Mouse (Mus musculus): ENCODE data around the gene Cyp4f39. TPM values are rescaled to one million over a fixed set of nuclear protein-coding genes. Genes with fewer than 3 reads are reported as not detected.

Cyp4f39 gene
- total RNA-seq (2015; ENCODE audit: low replicate concordance) (4.3 TPM in 1 of 2 replicates, not detected in the other), total RNA-seq (2017; ENCODE audit: low replicate concordance) (1.5 TPM in 1 of 2 replicates, not detected in the other)

- ATAC-seq (replicated peaks; ENCODE audit: low FRiP score, poor library complexity, severe bottlenecking) = peak; percentile 79
These were observed at the start of gene Cyp4f39 for GRCm38 (mm10) chr17:32452482-32452881. Cyp4f39 (plus strand) TSS chr17:32452723.

DNA sequence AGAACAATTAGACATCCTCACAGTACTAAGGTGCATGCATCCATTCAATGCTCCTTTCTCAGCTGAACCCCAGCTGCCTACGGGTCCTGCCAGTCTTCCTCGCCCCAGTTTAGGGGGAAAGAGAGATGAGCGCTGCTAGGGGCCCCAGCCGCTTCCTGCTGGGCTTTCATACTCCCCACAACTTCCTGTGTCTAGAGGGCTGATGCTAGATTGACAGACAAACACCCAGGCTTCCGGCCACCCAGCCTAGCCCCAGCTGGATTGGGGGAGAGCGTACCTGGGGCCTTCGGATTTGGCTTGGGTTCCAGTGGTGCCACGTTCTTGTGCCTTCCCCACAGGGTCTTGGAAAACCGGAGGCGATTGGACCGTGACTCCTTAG is 49.8 kb upstream of the Cyp4f39 start:
- ATAC-seq (replicated peaks; ENCODE audit: low FRiP score, poor library complexity, severe bottlenecking) = 0 out of 2 replicates have a peak, but pooled peaks have one; percentile 18

- ATAC-seq (replicated peaks; ENCODE audit: low FRiP score, poor library complexity, severe bottlenecking) = 0 out of 2 replicates have a peak, but pooled peaks have one; percentile 5
These were observed 49.1 kb upstream of the Cyp4f39 start, which contains the start of gene Rasal3 for GRCm38 (mm10) chr17:32403417-32403816. Rasal3 (minus strand) TSS chr17:32403583.

GRCm38 (mm10) chr17:32411898-32412297 is 40.6 kb upstream of the Cyp4f39 start:
- ATAC-seq (replicated peaks; ENCODE audit: low FRiP score, poor library complexity, severe bottlenecking) = no peak

- no peak for ATAC-seq (replicated peaks; ENCODE audit: low FRiP score, poor library complexity, severe bottlenecking)
These were observed 37.0 kb upstream of the Cyp4f39 start for GRCm38 (mm10) chr17:32415417-32416020.

GRCm38 (mm10) chr17:32416771-32417170 is 35.8 kb upstream of the Cyp4f39 start:
- ATAC-seq (replicated peaks; ENCODE audit: low FRiP score, poor library complexity, severe bottlenecking) = no peak

- no peak for ATAC-seq (replicated peaks; ENCODE audit: low FRiP score, poor library complexity, severe bottlenecking)
These were observed 32.5 kb upstream of the Cyp4f39 start for GRCm38 (mm10) chr17:32419989-32420388.

GRCm38 (mm10) chr17:32420781-32421180 is 31.7 kb upstream of the Cyp4f39 start:
- ATAC-seq (replicated peaks; ENCODE audit: low FRiP score, poor library complexity, severe bottlenecking) = no peak

- no peak for ATAC-seq (replicated peaks; ENCODE audit: low FRiP score, poor library complexity, severe bottlenecking)
These were observed 28.5 kb upstream of the Cyp4f39 start, which contains the start of gene Pglyrp2 for GRCm38 (mm10) chr17:32424034-32424433. Pglyrp2 (minus strand) TSS chr17:32424167.

DNA sequence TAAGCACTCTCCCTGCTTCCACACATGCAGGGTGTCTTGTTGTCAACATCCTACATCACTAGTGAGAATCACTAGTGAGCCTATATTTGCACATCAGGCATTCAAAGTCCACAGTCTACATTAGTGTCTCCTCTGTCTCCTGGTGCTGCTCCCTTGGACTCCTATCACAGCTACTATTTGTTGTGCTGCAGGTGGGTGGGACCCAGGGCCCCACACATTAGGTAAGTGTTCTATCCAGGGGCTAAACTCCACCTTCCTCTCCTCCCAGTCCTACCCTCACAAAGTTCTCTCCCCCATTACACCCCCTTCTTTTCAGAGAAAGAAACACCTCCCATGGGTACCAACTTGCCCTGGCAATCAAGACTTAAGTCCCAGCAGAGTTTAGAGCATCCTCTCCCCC is 25.9 kb upstream of the Cyp4f39 start:
- no peak for ATAC-seq (replicated peaks; ENCODE audit: low FRiP score, poor library complexity, severe bottlenecking)

DNA sequence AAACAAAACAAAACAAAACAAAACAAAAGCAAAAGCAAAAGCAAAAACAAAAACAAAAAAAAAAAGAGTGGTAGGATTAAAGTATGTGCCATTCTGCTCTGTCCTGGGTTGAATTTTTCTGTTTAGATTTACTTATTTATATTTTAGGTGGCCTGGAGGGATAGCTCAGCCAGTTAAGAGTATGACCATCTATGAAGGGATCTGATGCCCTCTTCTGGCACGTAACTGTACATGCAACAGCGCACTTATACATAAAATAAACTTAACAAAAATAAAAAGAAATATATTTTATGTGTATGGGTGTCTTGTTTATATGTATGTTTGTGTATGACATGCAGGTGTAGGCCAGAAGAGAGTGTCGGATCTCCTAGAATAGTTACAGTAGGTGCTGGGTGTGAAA is 20.6 kb upstream of the Cyp4f39 start:
- no peak for ATAC-seq (replicated peaks; ENCODE audit: low FRiP score, poor library complexity, severe bottlenecking)

DNA sequence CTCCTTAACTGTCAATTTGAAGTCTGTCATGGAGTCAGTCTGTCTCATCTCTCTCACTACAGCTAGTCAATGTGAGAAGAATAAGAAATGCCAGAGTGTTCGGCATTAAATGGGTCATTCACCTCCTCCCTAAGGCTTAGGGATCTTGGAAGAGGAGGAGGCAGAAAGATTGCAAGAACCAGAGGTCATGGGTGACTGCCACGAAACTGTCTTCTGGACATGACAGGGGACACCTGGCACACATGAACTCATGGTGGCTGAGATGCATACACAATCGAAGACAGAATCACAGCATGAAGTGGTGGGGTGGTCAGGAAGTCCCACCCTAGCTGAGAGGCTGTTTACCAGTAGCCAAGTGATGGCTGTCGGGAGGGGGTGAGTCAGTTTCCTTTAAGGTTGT is 18.2 kb upstream of the Cyp4f39 start:
- no peak for ATAC-seq (replicated peaks; ENCODE audit: low FRiP score, poor library complexity, severe bottlenecking)

DNA sequence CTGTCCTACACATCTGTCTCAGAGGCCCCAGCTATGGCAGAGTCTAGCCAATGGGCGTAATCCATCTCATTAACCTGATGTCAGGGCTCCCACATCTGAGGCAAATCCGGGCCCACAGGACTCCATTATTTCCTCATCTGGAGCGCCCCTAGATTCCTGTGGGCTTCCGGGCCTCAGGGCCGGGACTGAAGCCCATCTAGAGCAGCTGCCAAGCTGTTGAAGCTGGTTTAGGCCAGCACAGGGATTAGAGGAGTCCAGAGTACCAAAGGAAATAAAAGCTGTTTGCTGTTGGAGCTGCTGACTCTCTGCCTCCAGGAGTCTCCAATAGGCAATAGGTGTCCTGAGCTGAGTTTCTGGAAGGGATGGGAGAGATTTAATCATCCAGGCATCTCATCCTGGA is 17.4 kb upstream of the Cyp4f39 start:
- ATAC-seq (replicated peaks; ENCODE audit: low FRiP score, poor library complexity, severe bottlenecking) = no peak

DNA sequence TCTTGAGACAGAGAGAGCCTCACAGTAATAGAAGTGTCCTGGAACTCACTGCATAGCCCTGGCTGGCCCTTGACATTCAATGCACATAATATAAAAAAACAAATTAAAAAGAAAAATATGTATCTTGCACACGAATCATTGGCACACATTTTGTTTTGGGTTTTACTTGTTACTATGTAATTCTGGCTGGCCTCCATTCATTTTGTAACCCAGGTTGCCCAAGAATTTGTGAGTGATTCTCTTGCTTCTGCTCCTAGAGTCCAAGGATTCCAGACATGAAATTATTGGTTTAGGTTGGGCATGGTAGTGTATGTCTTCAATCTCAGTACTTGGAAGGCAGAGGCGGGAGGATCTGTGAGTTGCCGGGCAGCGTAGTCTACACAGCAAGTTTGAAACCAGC is 15.4 kb upstream of the Cyp4f39 start:
- no peak for ATAC-seq (replicated peaks; ENCODE audit: low FRiP score, poor library complexity, severe bottlenecking)

DNA sequence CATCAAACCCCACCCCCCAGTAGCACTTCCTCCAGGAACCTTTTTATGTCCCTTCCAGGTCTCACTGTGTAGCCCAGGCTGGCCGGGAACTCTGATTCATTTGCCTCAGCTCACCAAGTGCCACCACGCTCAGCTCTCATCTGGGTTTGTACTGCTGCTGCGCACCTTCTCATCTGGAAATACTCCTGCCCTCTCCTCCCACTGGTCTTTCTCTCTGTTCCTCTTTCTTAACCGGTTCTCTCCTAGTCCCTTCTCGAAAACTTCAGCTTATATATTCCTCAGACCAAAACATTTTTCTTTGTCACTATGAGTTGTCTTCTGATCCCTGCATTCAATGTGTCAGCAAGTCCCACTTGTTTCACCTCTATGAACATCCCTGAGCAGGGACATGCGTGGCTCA is 9.3 kb upstream of the Cyp4f39 start:
- ATAC-seq (replicated peaks; ENCODE audit: low FRiP score, poor library complexity, severe bottlenecking) = no peak

DNA sequence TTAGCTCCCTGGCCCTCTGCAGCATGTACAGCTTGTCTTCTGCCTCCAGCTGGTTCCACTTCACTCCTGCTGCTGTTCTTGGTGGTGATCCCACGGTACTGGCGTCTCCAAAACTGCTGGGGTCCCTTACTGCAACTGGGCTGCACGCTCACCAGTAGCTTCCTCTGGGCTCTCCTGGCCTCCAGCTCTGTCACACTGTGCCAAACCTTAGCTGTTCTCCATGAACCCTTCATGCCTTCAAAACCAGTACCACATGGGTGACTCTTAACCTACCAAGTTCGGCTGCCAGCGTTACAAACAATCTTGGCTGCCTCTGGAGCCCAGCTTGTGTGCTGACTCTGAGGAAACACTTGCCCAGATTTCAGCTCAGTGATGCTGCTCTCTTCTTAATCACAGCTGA is 7.5 kb upstream of the Cyp4f39 start:
- ATAC-seq (replicated peaks; ENCODE audit: low FRiP score, poor library complexity, severe bottlenecking) = no peak

- no peak for ATAC-seq (replicated peaks; ENCODE audit: low FRiP score, poor library complexity, severe bottlenecking)
These were observed 5.3 kb upstream of the Cyp4f39 start for GRCm38 (mm10) chr17:32447195-32447594.

DNA sequence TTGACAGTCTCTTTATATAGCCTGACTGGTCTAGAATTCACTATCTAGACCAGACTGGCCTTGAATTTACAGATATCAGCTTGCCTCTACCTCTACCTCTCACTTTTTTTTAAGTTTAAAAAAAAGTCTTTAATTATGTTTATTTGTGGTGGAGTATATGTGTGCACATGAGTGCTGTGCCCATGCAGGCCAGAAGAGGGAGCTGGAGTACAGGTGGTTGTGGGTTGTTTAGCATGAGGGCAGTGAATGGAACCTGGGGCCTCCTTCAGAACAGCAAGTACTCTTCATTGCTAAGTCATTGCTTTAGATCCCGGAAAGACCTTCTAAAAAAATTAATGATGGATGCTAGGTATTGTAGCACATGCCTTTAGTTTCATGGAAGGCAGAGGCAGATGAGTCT is 3.5 kb upstream of the Cyp4f39 start:
- ATAC-seq (replicated peaks; ENCODE audit: low FRiP score, poor library complexity, severe bottlenecking) = no peak

DNA sequence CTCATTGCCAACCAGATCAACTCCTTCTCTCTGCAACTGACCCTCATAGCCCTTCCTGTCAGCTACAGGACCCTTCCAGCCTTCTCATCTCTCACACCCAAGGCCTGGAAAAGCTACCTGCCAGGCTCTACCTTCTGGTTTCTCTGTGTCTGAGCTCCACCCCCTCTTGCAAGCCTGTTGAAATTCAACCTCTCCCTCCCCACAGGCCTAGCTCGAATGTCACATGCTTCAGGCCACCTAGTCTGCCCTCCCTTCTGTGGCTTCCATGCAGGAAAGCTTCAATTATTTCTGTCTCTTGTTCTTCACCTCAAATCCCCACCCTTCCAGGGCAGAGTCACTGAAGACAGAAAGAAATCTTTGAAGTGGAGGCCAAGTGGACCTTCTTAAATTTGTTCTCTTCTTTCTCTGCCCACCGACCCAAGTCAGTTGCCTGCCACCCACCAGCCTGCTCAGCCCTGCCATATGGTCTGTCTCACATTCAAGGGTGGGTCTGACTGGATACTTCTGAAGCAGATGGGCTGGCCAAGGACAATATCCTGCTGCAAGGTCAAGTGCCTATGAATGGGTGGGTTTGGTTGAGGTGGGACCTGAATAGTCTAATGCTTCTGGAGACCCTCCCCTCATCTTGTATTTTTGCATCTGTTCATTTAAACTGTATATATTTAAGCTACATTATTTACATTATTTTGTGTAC is 1.5 kb upstream of the Cyp4f39 start:
- ATAC-seq (replicated peaks; ENCODE audit: low FRiP score, poor library complexity, severe bottlenecking) = no peak

DNA sequence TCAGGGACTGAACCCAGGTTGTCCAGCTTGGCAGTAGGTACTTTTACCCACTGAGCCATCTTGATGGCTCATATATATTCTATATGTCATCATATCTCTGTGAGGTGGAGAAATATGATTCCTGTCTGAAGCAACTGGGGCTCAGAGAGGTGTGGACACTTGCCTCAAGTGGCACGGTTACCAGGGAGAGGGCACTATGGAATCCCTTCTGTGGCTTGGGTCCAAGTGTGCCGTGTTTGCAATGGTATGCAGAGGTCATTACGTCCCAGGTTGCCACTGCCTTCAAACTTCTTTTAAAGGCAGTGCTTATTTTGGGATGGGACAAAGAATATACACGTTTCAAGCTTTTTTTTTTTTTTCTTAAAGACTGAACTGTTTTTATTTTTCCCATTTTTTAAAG is 1.7 kb downstream of the Cyp4f39 start:
- ATAC-seq (replicated peaks; ENCODE audit: low FRiP score, poor library complexity, severe bottlenecking) = no peak

DNA sequence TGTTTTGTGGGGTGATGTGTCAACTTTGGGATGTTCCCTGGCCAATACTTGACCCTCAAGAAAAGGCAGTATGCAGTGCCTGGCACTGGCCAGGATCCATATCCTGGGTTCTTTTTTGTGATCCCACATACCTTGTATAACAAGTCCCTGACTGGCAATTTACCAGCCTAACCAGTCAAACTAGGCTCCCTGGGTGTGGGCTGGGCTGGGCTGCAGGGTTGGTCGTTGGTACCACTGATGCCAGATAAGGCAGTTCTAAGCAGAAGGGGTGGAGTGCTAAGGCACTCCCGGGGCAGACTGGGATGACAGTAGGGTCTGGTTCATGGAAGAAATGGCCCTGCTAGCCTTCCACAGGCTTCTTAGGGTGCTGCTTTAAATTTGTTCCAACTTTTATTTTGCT is 2.5 kb downstream of the Cyp4f39 start:
- peak; percentile 94 for ATAC-seq (replicated peaks; ENCODE audit: low FRiP score, poor library complexity, severe bottlenecking)
